Mouse (Mus musculus): ENCODE data around the gene Myo16. TPM values are rescaled to one million over a fixed set of nuclear protein-coding genes. Genes with fewer than 3 reads are reported as not detected.

Gene Myo16
- polyA plus RNA-seq, 1 experiment from 2014 or later = 2.0 TPM

DNA sequence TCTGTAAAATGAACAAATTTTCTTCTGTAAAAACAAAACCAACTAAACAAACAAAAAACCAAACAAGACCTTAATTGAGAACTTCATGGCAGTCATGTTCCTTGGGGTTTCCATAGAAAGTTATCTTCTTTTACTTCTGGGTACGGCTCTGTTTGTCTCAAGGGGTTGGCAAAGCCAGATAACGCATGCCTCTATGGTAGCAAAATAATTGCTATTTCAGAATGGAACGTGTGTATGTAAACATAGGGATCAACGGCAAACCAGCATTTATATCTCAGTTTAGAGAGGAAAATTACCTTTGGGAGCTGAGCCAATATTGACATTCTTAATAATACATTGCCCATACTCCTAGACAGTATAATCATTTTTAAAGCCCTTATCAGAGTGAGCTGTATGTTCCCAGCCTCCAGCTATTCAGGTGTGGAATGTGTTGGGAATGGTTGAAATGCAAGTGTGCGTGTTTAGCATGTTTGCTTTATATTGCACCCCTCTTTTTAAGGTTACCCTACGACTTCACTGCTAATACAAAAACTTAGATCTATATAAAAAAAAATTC is 1.9 kb upstream of the Myo16 start:
- Histone ChIP-seq H3K4me1 (ENCODE audit: control insufficient read depth, insufficient read depth, low read length) (0 out of 2 replicates have a peak, but pooled peaks cover 4% of the 10 kb centered on the region), H3K27ac (ENCODE audit: low read depth, low read length) (no peak overlapping the region), H3K9me3 (replicated peaks; ENCODE audit: control insufficient read depth, low read length) (no peaks in the 10 kb centered on the region), H3K4me3 (ENCODE audit: low read depth, low read length) (no peak overlapping the region), H3K36me3 (ENCODE audit: control insufficient read depth, insufficient read depth, low read length) (no peaks in the 10 kb centered on the region), H3K27me3 (replicated peaks; ENCODE audit: control insufficient read depth, insufficient read depth, low read length) (no peaks in the 10 kb centered on the region), H3K4me2 (ENCODE audit: low read length) (no peak overlapping the region), H3K9ac (ENCODE audit: low read length) (no peak overlapping the region)
- no peak for DNase-seq (ENCODE audit: low spot score)
- no peak for ATAC-seq
- 78% methylated on average over 6 of the region's 6 CpGs for WGBS

- Histone ChIP-seq H3K4me3 (ENCODE audit: low read depth, low read length) (peak overlapping the region; percentile 67), H3K9ac (ENCODE audit: low read length) (peak overlapping the region; percentile 77), H3K36me3 (ENCODE audit: control insufficient read depth, insufficient read depth, low read length) (no peaks in the 10 kb centered on the region), H3K27me3 (replicated peaks; ENCODE audit: control insufficient read depth, insufficient read depth, low read length) (no peaks in the 10 kb centered on the region), H3K27ac (ENCODE audit: low read depth, low read length) (0 out of 2 replicates have a peak overlapping the region, but pooled peaks have one; percentile 58), H3K4me2 (ENCODE audit: low read length) (peak overlapping the region; percentile 70), H3K9me3 (replicated peaks; ENCODE audit: control insufficient read depth, low read length) (no peaks in the 10 kb centered on the region), H3K4me1 (ENCODE audit: control insufficient read depth, insufficient read depth, low read length) (0 out of 2 replicates have a peak, but pooled peaks cover 4% of the 10 kb centered on the region)
- DNase-seq (ENCODE audit: low spot score) (peak; percentile 46), ATAC-seq (peak; percentile 4; the same call in 1 of the 2 replicates)
- WGBS = 4% methylated on average over 4 of the region's 4 CpGs
Measured at GRCm38 (mm10) chr8:10154439-10154745, 681 bp downstream of the Myo16 start.

DNA sequence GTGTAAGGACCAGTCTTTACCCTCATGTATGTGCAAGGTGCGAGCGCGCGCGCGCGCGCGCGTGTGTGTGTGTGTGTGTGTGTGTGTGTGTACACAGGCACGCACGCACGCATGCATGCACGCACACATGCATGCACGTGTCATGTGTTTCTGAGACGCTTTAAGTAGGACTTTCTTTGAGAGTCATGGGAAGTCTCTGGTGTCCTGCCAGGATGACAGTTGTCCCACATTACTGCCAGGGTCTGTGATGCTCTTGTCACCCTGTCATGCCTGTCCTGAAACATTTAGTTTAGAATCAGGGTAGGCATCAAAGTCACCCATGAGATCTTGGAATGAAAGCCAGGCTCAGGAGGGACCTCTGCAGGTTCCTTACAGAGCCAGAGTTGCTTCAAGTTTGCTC is 1.4 kb downstream of the Myo16 start:
- WGBS = 93% methylated on average over 16 of the region's 16 CpGs
- H3K9me3 ChIP-seq (replicated peaks; ENCODE audit: control insufficient read depth, low read length) = no peaks in the 10 kb centered on the region
- no peak for DNase-seq (ENCODE audit: low spot score)
- H3K36me3 ChIP-seq (ENCODE audit: control insufficient read depth, insufficient read depth, low read length) = no peaks in the 10 kb centered on the region
- H3K4me3 ChIP-seq (ENCODE audit: low read depth, low read length) = peak overlapping the region; percentile 67
- ATAC-seq = no peak
- H3K27ac ChIP-seq (ENCODE audit: low read depth, low read length) = no peak overlapping the region
- no peaks in the 10 kb centered on the region for H3K27me3 ChIP-seq (replicated peaks; ENCODE audit: control insufficient read depth, insufficient read depth, low read length)
- 0 out of 2 replicates have a peak, but pooled peaks cover 4% of the 10 kb centered on the region for H3K4me1 ChIP-seq (ENCODE audit: control insufficient read depth, insufficient read depth, low read length)
- H3K9ac ChIP-seq (ENCODE audit: low read length) = 0 out of 2 replicates have a peak overlapping the region, but pooled peaks have one; percentile 77
- H3K4me2 ChIP-seq (ENCODE audit: low read length) = peak overlapping the region; percentile 70

DNA sequence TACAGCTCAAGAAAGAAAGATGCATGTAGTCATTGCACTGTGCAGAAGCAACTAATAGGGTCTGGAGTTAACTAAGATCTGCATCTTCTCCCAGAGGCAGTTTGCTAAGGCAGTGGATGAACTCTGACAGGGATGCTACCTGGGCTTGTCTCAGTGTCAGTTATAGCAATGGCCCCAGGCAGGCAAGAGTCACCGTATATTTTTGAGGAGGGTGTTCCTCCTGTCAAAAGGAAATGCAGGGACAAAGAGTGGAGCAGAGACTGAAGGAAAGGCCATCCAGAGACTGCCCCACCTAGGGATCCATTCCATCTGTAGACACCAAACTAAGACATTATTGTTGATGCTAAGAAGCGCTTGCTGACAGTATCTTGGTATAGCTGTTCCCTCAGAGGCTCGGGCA is 7.4 kb downstream of the Myo16 start:
- Histone ChIP-seq H3K36me3 (ENCODE audit: control insufficient read depth, insufficient read depth, low read length) (no peaks in the 10 kb centered on the region), H3K27me3 (replicated peaks; ENCODE audit: control insufficient read depth, insufficient read depth, low read length) (no peaks in the 10 kb centered on the region), H3K27ac (ENCODE audit: low read depth, low read length) (no peak overlapping the region), H3K4me2 (ENCODE audit: low read length) (no peak overlapping the region), H3K4me3 (ENCODE audit: low read depth, low read length) (no peak overlapping the region), H3K4me1 (ENCODE audit: control insufficient read depth, insufficient read depth, low read length) (no peaks in the 10 kb centered on the region), H3K9ac (ENCODE audit: low read length) (no peak overlapping the region), H3K9me3 (replicated peaks; ENCODE audit: control insufficient read depth, low read length) (no peaks in the 10 kb centered on the region)
- ATAC-seq (no peak), DNase-seq (ENCODE audit: low spot score) (no peak)
- WGBS = 94% methylated on average over 3 of the region's 3 CpGs

- DNase-seq (ENCODE audit: low spot score) = no peak
- 79% methylated on average over 2 of the region's 2 CpGs for WGBS
- Histone ChIP-seq H3K4me2 (ENCODE audit: low read length) (no peak overlapping the region), H3K4me3 (ENCODE audit: low read depth, low read length) (no peak overlapping the region), H3K27me3 (replicated peaks; ENCODE audit: control insufficient read depth, insufficient read depth, low read length) (no peaks in the 10 kb centered on the region), H3K4me1 (ENCODE audit: control insufficient read depth, insufficient read depth, low read length) (no peaks in the 10 kb centered on the region), H3K9me3 (replicated peaks; ENCODE audit: control insufficient read depth, low read length) (no peaks in the 10 kb centered on the region), H3K27ac (ENCODE audit: low read depth, low read length) (no peak overlapping the region), H3K9ac (ENCODE audit: low read length) (no peak overlapping the region), H3K36me3 (ENCODE audit: control insufficient read depth, insufficient read depth, low read length) (no peaks in the 10 kb centered on the region)
- no peak for ATAC-seq
Measured at GRCm38 (mm10) chr8:10164959-10165358, 11.2 kb downstream of the Myo16 start.

- Histone ChIP-seq H3K36me3 (ENCODE audit: control insufficient read depth, insufficient read depth, low read length) (no peaks in the 10 kb centered on the region), H3K9ac (ENCODE audit: low read length) (no peak overlapping the region), H3K4me3 (ENCODE audit: low read depth, low read length) (no peak overlapping the region), H3K27ac (ENCODE audit: low read depth, low read length) (no peak overlapping the region), H3K9me3 (replicated peaks; ENCODE audit: control insufficient read depth, low read length) (no peaks in the 10 kb centered on the region), H3K4me2 (ENCODE audit: low read length) (no peak overlapping the region), H3K4me1 (ENCODE audit: control insufficient read depth, insufficient read depth, low read length) (peaks cover 5% of the 10 kb centered on the region), H3K27me3 (replicated peaks; ENCODE audit: control insufficient read depth, insufficient read depth, low read length) (no peaks in the 10 kb centered on the region)
- 80% methylated on average over 4 of the region's 4 CpGs for WGBS
- no peak for ATAC-seq
- DNase-seq (ENCODE audit: low spot score) = no peak
Measured at GRCm38 (mm10) chr8:10168326-10168725, 14.6 kb downstream of the Myo16 start.

DNA sequence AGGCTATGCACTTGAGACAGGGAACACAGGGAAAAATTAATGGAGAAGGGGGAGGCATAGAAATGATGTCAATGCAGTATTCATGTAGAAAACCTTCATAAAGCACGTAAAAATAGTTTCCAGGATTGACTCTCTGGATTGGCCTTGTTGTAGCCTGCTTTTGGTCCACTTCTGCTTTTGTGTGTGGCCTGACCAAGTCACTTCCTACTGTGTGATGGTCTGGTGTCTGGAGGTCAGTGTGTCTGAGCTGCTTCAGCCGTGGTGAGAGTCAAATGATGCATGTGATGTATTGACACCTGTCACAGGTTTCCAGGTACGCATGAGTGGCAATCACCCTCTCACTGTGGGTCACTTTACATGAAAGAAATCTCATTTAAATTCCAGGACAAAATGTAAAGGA is 16.2 kb downstream of the Myo16 start:
- Histone ChIP-seq H3K4me1 (ENCODE audit: control insufficient read depth, insufficient read depth, low read length) (peaks cover 10% of the 10 kb centered on the region), H3K9me3 (replicated peaks; ENCODE audit: control insufficient read depth, low read length) (no peaks in the 10 kb centered on the region), H3K4me3 (ENCODE audit: low read depth, low read length) (no peak overlapping the region), H3K36me3 (ENCODE audit: control insufficient read depth, insufficient read depth, low read length) (no peaks in the 10 kb centered on the region), H3K27ac (ENCODE audit: low read depth, low read length) (no peak overlapping the region), H3K27me3 (replicated peaks; ENCODE audit: control insufficient read depth, insufficient read depth, low read length) (no peaks in the 10 kb centered on the region), H3K4me2 (ENCODE audit: low read length) (no peak overlapping the region), H3K9ac (ENCODE audit: low read length) (no peak overlapping the region)
- 78% methylated on average over 3 of the region's 3 CpGs for WGBS
- ATAC-seq = no peak
- DNase-seq (ENCODE audit: low spot score) = no peak

DNA sequence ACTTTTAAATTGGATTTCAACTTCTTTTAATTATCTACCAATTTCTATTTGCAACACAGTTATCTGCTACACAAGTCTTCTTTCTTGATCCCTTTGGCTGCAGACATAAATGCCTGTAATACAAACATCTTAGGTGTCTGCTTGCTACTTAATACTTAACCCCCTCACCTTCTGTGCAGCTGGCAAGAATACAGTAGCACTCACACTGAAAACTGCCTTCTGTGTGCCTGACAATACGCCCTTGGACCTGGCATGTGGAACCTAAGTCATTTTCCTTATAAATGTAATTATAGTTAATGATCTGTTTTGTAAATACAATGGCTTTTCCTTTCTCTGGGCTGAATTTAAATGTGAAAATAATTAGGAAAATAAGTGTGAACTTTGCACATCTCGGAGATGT is 17.6 kb downstream of the Myo16 start:
- Histone ChIP-seq H3K4me3 (ENCODE audit: low read depth, low read length) (no peak overlapping the region), H3K4me2 (ENCODE audit: low read length) (no peak overlapping the region), H3K27me3 (replicated peaks; ENCODE audit: control insufficient read depth, insufficient read depth, low read length) (no peaks in the 10 kb centered on the region), H3K36me3 (ENCODE audit: control insufficient read depth, insufficient read depth, low read length) (no peaks in the 10 kb centered on the region), H3K27ac (ENCODE audit: low read depth, low read length) (no peak overlapping the region), H3K9me3 (replicated peaks; ENCODE audit: control insufficient read depth, low read length) (no peaks in the 10 kb centered on the region), H3K4me1 (ENCODE audit: control insufficient read depth, insufficient read depth, low read length) (peaks cover 10% of the 10 kb centered on the region), H3K9ac (ENCODE audit: low read length) (no peak overlapping the region)
- WGBS = 32% methylated on average over 2 of the region's 2 CpGs
- ATAC-seq = no peak
- DNase-seq (ENCODE audit: low spot score) = no peak

- Histone ChIP-seq H3K4me1 (ENCODE audit: control insufficient read depth, insufficient read depth, low read length) (peaks cover 10% of the 10 kb centered on the region), H3K27me3 (replicated peaks; ENCODE audit: control insufficient read depth, insufficient read depth, low read length) (no peaks in the 10 kb centered on the region), H3K36me3 (ENCODE audit: control insufficient read depth, insufficient read depth, low read length) (no peaks in the 10 kb centered on the region), H3K9me3 (replicated peaks; ENCODE audit: control insufficient read depth, low read length) (no peaks in the 10 kb centered on the region), H3K9ac (ENCODE audit: low read length) (no peak overlapping the region), H3K27ac (ENCODE audit: low read depth, low read length) (no peak overlapping the region), H3K4me2 (ENCODE audit: low read length) (no peak overlapping the region), H3K4me3 (ENCODE audit: low read depth, low read length) (no peak overlapping the region)
- ATAC-seq (no peak), DNase-seq (ENCODE audit: low spot score) (no peak)
- 90% methylated on average over 3 of the region's 3 CpGs for WGBS
Measured at GRCm38 (mm10) chr8:10172278-10172677, 18.6 kb downstream of the Myo16 start.
